Mouse (Mus musculus): ENCODE data around the gene Nubp1. TPM values are rescaled to one million over a fixed set of nuclear protein-coding genes. Genes with fewer than 3 reads are reported as not detected.

The Nubp1 gene
- total and polyA plus RNA-seq, 3 experiments = 57.7 to 75.0 TPM; not detected in 1

GRCm38 (mm10) chr16:10461178-10461577 is 49.4 kb downstream of the Nubp1 start:
- H3K4me3 ChIP-seq (ENCODE audit: control insufficient read depth in 1 of 2, insufficient read depth in 1 of 2, low read depth in 2 of 2, low read length in 2 of 2) = no peak overlapping the region
- TF ChIP-seq NELFE (IDR thresholded peaks at IDR 0.05; ENCODE audit: low read depth, low read length) = no peak
- peaks cover 0 to 3% of the 10 kb centered on the region in 2 experiments; a peak in 2 of 4 replicates for H3K27me3 ChIP-seq (ENCODE audit: control insufficient read depth in 1 of 2, insufficient read depth in 2 of 2, low read length in 2 of 2)
- H3K4me1 ChIP-seq (ENCODE audit: control insufficient read depth in 1 of 2, insufficient read depth in 2 of 2, low read length in 2 of 2) = no peaks in the 10 kb centered on the region
- H3K9ac ChIP-seq (ENCODE audit: control insufficient read depth, low read depth, low read length, poor library complexity, severe bottlenecking) = no peak overlapping the region
- H3K27ac ChIP-seq (ENCODE audit: control insufficient read depth, low read depth, low read length) = no peak overlapping the region
- H3K79me2 ChIP-seq (ENCODE audit: control insufficient read depth, insufficient read depth, low read length, poor library complexity) = no peaks in the 10 kb centered on the region
- no peak for DNase-seq (ENCODE audit: low read depth, low spot score)
- no peaks in the 10 kb centered on the region for H3K9me3 ChIP-seq (replicated peaks; ENCODE audit: insufficient read depth, low read length)
- H3K36me3 ChIP-seq (ENCODE audit: control insufficient read depth in 1 of 2, insufficient read depth in 2 of 2, low read length in 2 of 2) = no peaks in the 10 kb centered on the region

GRCm38 (mm10) chr16:10465011-10465681 is 53.4 kb downstream of the Nubp1 start:
- TF ChIP-seq NELFE (IDR thresholded peaks at IDR 0.05; ENCODE audit: low read depth, low read length) = no peak
- TF ChIP-seq TCF12 (IDR thresholded peaks at IDR 0.05; ENCODE audit: low read depth, low read length) = no peak
- TF ChIP-seq UBTF (IDR thresholded peaks at IDR 0.05; ENCODE audit: borderline replicate concordance, insufficient read depth, low read depth, low read length) = no peak
- TF ChIP-seq POLR2A (IDR thresholded peaks at IDR 0.05; ENCODE audit: control insufficient read depth in 1 of 2, insufficient read depth in 1 of 2, low read depth in 1 of 2, low read length in 2 of 2, poor library complexity in 1 of 2) = no peak
- TF ChIP-seq E2F4 (IDR thresholded peaks at IDR 0.05; ENCODE audit: borderline replicate concordance, low read depth, low read length) = no peak
- TF ChIP-seq MYB (IDR thresholded peaks at IDR 0.05; ENCODE audit: low read depth, low read length) = no peak
- TF ChIP-seq JUND (IDR thresholded peaks at IDR 0.05; ENCODE audit: low read depth, low read length) = no peak
- TF ChIP-seq NRF1 (IDR thresholded peaks at IDR 0.05; ENCODE audit: insufficient read depth, low read depth, low read length, poor library complexity, severe bottlenecking) = no peak
- no peak for TF ChIP-seq POLR2AphosphoS5 (IDR thresholded peaks at IDR 0.05; ENCODE audit: borderline replicate concordance, low read depth, low read length)
- no peak for TF ChIP-seq MYC (IDR thresholded peaks at IDR 0.05; ENCODE audit: low read depth, low read length)
- TF ChIP-seq KAT2A (conservative IDR thresholded peaks at IDR 0.05; ENCODE audit: low read depth, low read length) = no peak
- TF ChIP-seq ZMIZ1 (IDR thresholded peaks at IDR 0.05; ENCODE audit: low read depth, low read length) = no peak
- TF ChIP-seq TBP (IDR thresholded peaks at IDR 0.05; ENCODE audit: low read depth, low read length) = no peak
- TF ChIP-seq ZNF384 (IDR thresholded peaks at IDR 0.05; ENCODE audit: low read depth, low read length) = no peak
- no peak for TF ChIP-seq ETS1 (IDR thresholded peaks at IDR 0.05; ENCODE audit: low read depth, low read length)
- no peak for TF ChIP-seq ELF1 (IDR thresholded peaks at IDR 0.05; ENCODE audit: low read depth, low read length)
- TF ChIP-seq MAZ (IDR thresholded peaks at IDR 0.05; ENCODE audit: low read depth, low read length) = no peak
- TF ChIP-seq MEF2A (IDR thresholded peaks at IDR 0.05; ENCODE audit: extremely low read depth, insufficient replicate concordance, low read depth, low read length, poor library complexity, severe bottlenecking) = no peak
- no peak for TF ChIP-seq GATA1 (IDR thresholded peaks at IDR 0.05; ENCODE audit: low read depth, low read length)
- no peak for TF ChIP-seq SIN3A (IDR thresholded peaks at IDR 0.05; ENCODE audit: low read length)
- Histone ChIP-seq H3K9me3 (replicated peaks; ENCODE audit: insufficient read depth, low read length) (no peaks in the 10 kb centered on the region), H3K27ac (ENCODE audit: control insufficient read depth, low read depth, low read length) (no peak overlapping the region), H3K9ac (ENCODE audit: control insufficient read depth, low read depth, low read length, poor library complexity, severe bottlenecking) (no peak overlapping the region), H3K36me3 (ENCODE audit: control insufficient read depth in 1 of 2, insufficient read depth in 2 of 2, low read length in 2 of 2) (no peaks in the 10 kb centered on the region), H3K4me1 (ENCODE audit: control insufficient read depth in 1 of 2, insufficient read depth in 2 of 2, low read length in 2 of 2) (no peaks in the 10 kb centered on the region), H3K4me3 (ENCODE audit: control insufficient read depth in 1 of 2, insufficient read depth in 1 of 2, low read depth in 2 of 2, low read length in 2 of 2) (no peak overlapping the region), H3K27me3 (ENCODE audit: control insufficient read depth in 1 of 2, insufficient read depth in 2 of 2, low read length in 2 of 2) (peaks cover 0 to 3% of the 10 kb centered on the region in 2 experiments; a peak in 2 of 4 replicates), H3K79me2 (ENCODE audit: control insufficient read depth, insufficient read depth, low read length, poor library complexity) (no peaks in the 10 kb centered on the region)
- no peak for DNase-seq (ENCODE audit: low read depth, low spot score)

All from MEL (cell line).